Mouse (Mus musculus) adrenal gland, postnatal 10 days (tissue): Measurements from ENCODE around the gene Stk10. TPM values are rescaled to one million over a fixed set of nuclear protein-coding genes. Genes with fewer than 3 reads are reported as not detected.
A peak's percentile ranks its signal among the peaks of the same experiment; 100 is the strongest.

ENCODE experiments used
- DNase-seq: peaks from one replicate; pipeline ENCODE4 v3.0.0; 2021; ENCODE audit warnings: mixed read lengths
- total RNA-seq, 2 experiments: library from RNA; stranded (reverse); gene quantifications; 2 replicates each; pipeline ENCODE4 v1.2.3; 2021

The Stk10 gene
- total RNA-seq, 2 experiments from 2014 or later = 11.9 to 15.1 TPM

GRCm38 (mm10) chr11:32550102-32550501, 17.0 kb downstream of the Stk10 start:
- DNase-seq = no peak

DNA sequence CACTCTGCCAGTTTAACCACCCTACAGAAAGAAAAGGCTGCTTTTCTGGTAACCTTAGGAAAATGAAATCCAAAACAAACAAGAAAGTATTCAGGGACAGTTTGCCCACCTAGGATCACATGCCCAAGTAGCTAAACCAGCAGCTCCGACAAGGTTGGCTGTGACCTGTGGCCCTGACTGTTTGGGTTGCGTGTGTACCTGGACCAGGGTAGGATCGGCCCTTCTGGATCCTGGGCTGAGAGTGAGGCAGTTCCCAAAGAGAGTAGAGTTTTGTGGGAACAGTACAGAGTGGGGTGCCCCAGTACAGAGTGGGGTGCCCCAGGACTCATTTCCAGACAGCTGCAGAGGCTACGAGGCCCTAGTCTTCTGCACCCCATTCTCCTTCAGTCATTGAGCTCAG, 18.0 kb downstream of the Stk10 start:
- no peak for DNase-seq

- DNase-seq = no peak
Observed at GRCm38 (mm10) chr11:32551579-32552297, 18.6 kb downstream of the Stk10 start.

GRCm38 (mm10) chr11:32552401-32553090, 19.4 kb downstream of the Stk10 start:
- DNase-seq = peak; percentile 65

GRCm38 (mm10) chr11:32553311-32554140, 20.4 kb downstream of the Stk10 start:
- DNase-seq = no peak

DNA sequence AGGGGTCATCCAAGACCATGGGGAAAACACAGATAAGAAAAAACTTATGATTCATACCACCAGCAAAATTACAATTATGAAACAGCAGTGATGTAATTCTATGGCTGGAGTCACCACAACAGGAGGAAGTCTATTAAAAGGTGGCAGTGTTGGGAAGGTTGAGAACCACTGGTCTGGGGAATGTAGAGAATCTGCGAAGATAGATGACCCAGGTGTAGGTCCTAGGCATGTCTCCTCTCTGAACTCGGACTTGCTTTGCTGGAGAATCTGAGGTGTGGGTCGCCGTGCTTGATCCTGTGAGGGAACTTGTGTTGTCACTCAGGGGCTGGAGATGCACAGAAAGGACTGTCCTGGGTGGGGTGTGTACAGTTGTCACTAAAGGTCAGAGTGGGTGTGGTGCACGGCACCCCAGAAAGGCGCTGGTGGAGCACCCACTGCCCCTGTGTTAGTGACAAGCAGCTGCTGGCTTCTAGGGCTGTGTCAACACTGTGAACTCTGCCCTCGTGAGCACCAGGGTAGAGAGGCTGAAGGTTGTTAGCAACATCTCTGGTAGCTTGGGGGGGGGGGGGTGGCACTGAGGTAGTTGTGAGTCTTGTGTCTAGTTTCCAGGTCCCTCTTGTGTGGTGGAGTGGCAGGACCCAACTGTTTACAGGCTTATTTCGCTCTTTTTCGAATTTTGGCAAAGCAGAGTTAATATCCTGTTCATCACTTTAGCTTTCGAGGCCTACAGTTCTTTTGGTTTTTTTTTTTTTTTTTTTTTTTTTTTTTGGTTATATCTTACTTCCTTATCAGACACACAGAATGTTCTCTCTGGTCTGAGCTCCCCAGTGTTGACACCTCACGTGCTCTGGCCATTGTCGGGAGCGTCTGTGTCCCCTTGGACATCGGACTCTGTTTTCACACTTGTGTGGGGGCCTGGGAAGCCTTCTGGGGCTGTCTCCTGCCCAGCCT, 21.3 kb downstream of the Stk10 start:
- no peak for DNase-seq

GRCm38 (mm10) chr11:32555103-32555689, 22.1 kb downstream of the Stk10 start:
- DNase-seq = no peak

GRCm38 (mm10) chr11:32556333-32556990, 23.4 kb downstream of the Stk10 start:
- DNase-seq = no peak

- no peak for DNase-seq
Observed at GRCm38 (mm10) chr11:32558026-32558425, 24.9 kb downstream of the Stk10 start.

DNA sequence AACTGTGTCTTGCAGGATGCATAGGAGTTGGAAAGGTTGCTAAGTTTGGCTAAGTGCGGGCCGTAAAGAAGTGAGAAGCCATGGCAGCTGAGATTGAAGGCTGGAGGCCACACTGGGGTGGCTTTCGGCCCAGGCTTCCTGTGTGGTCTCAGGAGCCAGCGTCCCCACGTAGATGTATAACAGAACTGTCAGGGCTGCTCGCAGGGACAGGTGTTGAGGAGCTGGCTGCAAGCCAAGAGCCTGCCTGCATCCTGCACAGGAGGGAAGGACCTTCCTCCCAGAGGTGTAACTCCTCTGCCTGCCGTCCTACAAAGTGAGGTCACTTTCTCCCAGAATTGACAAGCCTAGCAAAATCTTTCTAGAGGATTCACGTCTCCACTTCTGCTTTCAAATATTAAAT, 25.6 kb downstream of the Stk10 start:
- no peak for DNase-seq

GRCm38 (mm10) chr11:32560015-32560770, 27.1 kb downstream of the Stk10 start:
- DNase-seq = no peak

- no peak for DNase-seq
Observed at GRCm38 (mm10) chr11:32561465-32562355, 28.6 kb downstream of the Stk10 start.

GRCm38 (mm10) chr11:32562706-32563105, 29.6 kb downstream of the Stk10 start:
- no peak for DNase-seq

GRCm38 (mm10) chr11:32563660-32564059, 30.6 kb downstream of the Stk10 start:
- DNase-seq = no peak

DNA sequence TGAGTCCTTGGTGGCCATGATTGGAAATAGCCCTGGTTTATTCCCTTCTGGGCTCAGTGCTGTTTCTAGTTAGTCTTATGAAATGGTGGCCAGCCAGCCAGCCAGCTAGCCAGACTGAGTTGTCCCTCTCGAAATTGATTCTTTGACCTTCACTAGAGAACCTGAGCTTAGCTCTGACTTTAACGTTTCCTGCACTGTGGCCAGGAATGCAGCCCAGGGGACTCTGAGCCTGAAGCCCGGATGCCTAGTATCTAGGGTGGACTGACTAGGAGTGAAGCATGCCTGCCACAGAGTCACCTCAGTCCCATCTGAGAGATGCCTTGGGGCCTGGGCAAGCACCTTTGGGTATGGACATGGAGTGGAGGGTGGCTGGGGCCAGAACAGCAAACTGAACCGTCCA, 31.5 kb downstream of the Stk10 start:
- DNase-seq = peak; percentile 53

DNA sequence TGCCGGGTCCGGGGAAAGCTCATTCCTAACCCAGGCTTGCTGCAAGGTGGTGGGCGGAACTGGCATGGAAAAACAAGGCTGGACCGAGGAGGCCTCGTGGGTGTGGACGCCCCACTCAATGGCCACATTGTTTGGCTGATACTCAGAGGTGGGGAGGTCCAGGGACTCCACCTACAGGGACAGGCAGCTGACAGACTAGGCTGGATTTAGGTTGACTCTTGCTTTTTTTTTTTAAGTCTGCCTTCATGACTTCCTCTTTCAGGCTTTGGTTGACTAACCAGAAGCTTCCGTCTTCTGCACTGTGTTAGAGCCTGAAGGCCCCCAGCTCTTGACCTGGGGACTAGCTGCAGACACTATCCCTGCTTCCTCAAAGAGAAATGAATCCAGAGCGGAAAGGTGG, 32.0 kb downstream of the Stk10 start:
- DNase-seq = no peak

DNA sequence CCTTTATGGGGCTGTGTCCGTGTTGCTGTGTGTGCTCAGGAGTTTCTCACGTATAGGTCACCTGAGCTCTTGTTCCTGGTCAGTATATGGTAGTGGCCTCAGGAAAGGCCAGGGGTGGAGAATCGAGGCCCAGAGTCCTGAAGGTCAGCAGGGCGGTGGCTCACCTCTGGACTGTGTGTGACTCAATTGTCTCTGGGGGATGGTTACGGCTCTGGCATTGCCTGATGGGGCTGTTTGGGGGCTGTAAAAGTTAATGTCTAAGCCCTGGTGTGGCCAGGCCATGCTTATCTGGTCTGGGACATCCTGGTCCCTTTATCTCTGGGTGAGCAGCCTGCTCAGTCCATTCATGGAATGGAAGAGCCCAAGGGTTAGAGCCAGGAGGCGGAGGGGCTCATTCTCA, 33.1 kb downstream of the Stk10 start:
- DNase-seq = no peak

DNA sequence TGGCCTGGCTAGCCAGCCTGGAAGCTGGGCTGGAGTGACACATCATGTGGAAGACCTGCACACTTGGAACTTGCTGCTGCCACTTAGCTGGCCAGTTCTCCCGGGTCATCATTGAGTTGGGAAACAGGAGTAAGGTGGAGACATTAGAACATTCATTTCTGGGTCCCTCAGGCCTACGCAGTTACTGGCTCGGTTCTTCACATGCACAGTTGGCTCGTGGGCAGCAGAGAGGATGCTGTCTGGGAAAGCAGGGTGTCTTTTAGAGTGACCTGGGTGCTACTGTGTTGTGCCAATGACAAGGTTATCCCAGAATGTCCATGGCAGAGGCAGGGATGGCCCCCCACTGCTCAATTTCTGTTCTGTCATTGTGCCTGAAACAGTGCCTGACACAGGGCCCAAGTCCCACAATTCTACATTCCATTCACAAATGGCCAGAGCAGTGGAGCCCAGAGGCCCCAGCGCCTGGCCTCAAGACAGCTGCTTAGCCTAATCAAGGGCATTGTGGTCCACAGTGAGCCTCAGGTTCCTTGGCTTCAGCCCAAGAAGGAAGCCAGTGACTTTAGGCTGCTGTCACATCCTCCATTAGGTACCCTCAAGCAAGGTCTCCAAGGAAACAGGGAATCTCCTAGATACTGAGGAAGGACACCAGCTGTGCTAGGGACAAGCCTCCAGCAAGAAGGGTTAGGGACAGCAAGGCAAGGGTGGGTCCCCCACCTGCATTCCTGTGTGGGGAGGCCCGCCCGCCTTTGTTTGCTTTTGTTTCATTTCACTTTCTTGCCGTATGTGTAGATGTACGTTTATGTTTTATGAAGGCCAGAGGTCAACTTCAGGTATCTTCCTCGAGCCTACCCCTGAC, 34.1 kb downstream of the Stk10 start:
- no peak for DNase-seq
